Mouse (Mus musculus): ENCODE data around the gene Cep19. TPM values are rescaled to one million over a fixed set of nuclear protein-coding genes. Genes with fewer than 3 reads are reported as not detected.

Cep19 gene
- total RNA-seq, 4 experiments from 2014 or later, result 54.7 to 66.3 (median 61.6) TPM

DNA sequence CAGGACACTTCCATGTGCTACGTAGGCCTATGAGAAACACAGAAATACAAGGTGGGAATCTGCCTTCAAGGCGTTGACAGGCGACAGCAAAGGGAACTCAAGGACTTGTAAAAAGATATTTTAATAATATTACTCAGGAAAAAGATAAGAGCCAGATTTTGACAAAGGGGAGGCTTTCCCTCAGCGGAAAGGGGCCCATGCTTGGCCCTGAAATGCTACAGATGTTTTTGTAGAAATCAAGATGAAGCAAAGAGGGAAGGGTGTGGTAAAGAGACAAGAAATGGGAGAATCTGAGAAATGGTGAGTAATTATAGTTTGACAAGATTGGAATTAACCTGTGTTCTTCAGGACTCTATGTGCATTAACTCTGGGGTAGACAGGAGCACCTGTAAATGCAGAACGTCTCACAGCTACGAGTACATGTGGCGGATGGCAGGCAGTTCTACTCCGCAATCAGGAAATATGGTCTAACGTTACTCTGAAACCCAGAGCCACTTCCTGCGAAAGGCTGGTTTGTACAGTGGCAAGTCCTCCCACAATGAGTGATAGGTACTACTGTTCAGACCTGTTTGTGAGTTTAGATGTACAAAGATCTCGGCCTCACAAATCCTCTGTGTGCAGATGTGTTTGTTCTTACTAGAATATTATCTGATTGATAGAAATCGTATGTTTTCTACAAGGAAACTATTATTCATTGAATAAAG, 7.9 kb downstream of the Cep19 start:
- DNase-seq (ENCODE audit: low spot score in 2 of 2), result no peak

DNA sequence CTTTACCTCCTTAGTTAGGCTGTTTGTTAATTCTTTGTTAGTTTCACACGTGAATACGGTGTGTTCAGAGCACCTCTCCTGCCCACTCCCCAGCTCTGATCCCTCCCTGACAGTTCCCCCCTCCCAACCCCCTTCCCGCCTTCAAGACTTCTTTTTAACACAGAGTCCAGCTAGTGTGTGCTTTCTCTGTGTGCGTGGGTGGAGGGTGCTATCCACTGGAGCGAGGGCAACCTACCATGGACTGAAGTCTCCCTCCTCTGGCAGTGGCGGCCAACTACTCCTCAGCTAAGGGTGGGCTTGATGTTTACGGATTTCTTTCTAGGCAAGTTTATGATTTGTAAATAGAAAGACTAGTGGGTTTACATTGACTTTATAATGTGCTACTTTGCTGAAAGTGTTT, 8.6 kb downstream of the Cep19 start:
- no peak for DNase-seq (ENCODE audit: low spot score in 2 of 2)

DNA sequence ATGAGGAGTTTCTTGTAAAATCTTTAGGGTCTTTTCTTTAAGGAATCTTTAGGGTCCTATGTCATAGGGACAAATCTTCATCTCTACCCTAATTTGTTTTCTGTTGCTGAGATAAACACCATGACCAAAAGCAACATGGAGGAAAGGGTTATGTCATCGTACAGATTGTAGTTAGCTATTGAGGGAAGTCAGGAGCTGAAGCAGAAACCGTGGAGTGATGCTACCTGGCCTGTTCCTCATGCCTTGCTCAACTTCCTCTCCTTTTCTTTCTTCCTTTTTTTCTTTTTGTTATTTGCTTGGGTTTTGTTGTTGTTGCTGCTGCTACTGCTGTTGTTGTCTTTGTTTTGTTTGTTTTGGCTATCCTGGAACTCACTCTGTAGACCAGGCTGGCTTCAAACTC, 9.0 kb downstream of the Cep19 start:
- no peak for DNase-seq (ENCODE audit: low spot score in 2 of 2)

DNA sequence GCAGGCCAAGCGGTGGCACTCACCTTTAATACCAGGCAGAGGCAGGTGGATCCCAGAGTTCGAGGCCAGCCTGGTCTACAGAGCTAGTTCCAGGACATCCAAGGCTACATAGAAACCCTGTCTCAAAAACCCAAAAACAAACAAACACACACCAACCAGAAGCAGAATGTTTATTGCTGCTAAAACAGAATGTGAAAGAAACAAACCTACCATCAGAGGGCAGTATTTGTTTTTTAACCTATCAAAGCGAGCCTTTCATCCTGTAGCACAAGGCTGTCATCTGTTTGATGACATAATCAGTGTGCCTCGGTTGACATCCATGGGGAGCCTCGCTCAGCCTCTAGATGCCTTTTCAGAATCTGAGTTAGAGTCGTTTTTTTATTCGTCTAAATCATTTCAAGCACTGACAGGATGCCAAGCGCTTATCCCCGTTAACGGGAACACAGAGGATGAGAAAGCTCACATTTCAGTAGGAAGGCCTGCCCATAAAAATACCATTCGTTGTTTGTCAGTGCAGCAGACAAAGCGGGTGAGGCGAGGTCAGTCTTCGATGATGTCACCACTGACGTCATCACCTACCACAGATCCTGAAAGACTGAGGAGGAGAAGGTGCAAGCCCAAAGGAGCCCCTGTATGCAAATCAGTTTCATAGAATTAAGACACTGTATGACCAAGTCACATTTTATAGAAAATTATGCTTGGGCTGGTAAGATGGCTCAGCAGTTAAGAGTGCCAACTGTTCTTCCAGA, 11.5 kb downstream of the Cep19 start:
- no peak for DNase-seq (ENCODE audit: low spot score in 2 of 2)

DNA sequence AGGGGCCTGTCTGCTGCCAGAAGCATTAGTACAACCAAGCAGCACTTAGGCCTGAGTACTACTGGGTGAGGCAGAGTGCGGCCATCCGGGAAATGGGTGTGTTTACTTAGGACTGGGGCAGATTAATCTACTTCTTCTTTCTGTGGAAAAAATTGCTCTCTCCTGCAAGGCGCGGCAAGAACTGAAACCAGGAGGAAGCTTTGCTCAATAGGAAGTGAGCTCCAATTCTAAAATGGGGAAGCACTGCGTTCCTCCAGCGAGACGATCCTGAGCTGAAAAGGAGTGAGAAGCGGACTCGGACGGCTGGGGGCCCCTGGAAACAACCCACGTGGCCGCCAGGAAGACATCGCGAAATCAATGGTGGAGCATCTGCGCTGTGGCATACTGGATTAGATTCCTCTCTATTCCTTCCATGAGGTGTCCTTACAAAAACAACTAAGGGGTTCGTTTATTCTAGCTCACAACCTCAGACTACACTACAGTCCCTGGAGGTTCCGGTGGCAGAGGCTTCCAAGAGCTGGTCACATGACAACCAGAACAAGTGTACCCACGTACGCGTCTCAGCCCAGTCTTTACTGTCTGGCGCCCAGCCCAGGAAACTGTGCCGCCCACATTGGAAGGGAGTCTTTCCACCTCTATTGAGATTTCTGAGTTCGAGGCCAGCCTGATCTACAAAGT, 14.1 kb downstream of the Cep19 start:
- DNase-seq (ENCODE audit: low spot score in 2 of 2), result peak; percentile 41 to 63

DNA sequence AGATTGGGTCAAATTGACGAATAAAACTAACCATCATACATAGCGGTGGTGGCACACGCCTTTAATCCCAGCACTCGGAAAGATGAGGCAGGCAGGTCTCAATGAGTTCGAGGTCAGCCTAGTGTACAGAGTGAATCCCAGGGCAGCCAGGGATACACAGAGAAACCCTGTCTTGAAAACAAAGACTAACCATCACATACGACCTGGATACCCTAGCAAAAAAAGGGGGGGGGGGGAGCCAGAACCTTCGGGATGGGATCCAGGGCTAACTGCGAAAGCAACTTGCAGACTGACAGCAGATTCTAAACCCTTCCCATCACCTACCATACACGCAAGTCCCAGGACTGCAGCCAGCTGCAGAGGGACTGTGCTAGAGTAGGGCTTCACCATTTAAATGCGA, 14.8 kb downstream of the Cep19 start:
- no peak for DNase-seq (ENCODE audit: low spot score in 2 of 2)

DNA sequence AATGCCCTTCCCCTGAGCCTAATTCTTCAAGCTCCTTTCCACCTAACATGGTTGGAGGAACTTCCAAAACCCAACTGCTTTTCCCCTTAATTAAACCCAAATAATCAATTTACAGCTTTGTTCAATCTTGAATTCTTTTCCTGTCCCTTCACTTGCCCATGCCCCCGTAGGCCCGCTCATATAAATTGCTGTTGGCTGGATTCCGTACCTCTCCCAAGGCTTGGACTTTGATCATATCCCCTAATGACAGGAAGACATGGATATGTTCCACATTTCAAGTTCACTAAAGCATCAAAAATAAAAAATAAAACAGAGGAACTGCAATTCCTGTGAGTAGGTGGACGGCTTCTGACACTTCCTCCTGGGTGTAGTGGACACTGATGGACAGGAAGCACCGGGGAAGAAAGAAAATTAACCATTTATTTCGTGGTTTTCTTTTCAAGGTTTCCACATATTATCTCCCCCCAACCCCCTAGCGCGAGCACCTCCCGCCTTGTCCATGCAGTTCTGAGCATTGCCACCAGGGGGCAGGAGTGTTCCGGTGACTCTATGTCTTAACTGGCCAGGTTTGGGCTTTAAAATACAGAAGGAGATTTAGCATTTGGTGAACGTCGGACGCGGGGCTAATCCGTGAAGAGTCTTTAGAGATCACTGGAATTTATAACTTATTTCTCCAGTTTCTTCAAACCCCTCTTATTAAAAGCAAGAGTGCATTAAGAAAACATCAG, 15.5 kb downstream of the Cep19 start:
- DNase-seq (ENCODE audit: low spot score in 2 of 2), result peak; percentile 53 to 84

DNA sequence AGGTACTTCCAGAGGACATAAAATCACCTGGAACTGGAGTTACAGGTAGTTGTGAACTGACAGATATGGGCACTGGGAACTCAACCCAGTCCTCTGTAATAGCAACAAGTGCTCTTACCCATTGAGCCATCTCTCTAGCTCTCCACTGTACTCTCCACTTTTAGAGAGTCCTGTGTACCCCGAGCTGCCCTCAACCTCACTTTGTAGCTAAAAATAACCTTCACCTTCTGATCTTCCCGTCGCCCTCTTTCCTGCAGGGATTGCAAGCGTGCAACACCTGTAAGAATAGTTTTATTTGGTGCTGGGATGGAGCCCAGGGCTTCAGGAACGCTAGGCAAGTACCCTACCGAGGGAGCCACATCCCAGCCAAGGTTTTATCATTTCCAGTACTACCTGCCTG, 16.2 kb downstream of the Cep19 start:
- DNase-seq (ENCODE audit: low spot score in 2 of 2), result no peak

DNA sequence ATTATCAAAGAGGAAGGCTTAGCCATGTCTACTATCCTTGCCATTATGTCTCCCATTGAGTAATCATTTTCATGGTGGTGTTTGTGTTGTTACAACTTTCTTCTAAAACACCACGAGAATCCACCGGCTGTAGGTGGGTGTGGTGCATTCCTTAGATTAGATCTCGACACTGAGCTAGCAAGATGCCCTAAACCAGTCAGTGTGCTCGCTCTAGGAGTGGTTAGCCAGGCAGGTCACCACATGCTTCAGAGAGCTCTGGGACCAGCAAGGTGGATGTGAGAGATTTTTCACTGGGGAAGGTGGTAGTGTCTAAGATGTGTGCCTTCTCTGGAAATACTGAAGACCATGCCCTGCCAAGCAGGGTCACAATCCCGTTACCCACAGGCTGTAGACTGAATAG, 16.6 kb downstream of the Cep19 start:
- DNase-seq (ENCODE audit: low spot score in 2 of 2), result no peak

DNA sequence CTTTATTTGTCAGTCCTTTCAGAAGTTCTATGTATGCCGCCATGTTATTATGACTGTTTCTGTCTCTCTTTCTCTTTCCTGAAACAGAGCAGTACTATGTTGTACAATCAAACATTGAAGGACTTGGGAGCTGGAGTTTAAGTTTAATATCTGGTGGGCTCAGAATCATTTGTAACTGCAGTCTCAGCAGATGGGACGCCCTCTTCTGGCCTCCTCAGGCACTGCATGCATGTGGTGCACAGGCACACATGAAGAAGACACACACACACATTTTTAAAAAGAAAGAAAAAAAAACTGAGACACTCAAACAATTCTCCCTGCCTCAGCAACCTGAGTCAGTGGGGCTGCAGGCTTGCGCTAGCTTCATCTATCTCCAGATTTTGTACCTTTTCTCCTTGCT, 20.9 kb downstream of the Cep19 start:
- no peak for DNase-seq (ENCODE audit: low spot score in 2 of 2)

DNA sequence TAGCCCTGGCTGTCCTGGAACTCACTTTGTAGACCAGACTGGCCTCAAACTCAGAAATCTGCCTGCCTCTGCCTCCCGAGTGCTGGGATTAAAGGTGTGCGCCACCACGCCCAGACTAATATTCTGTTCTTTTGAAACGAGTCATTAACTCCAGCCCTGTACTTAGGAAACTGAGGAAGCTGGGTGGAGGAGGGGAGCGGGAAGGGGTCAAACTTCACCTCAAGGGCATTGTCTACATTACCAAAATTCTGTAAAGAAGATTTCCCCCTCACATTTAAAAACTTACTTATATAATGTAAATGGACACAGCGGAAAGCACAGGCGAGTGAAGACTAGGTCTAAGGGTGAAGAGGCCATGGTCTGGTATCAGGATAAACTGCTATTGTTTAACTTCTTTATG, 24.4 kb downstream of the Cep19 start:
- no peak for DNase-seq (ENCODE audit: low spot score in 2 of 2)

DNA sequence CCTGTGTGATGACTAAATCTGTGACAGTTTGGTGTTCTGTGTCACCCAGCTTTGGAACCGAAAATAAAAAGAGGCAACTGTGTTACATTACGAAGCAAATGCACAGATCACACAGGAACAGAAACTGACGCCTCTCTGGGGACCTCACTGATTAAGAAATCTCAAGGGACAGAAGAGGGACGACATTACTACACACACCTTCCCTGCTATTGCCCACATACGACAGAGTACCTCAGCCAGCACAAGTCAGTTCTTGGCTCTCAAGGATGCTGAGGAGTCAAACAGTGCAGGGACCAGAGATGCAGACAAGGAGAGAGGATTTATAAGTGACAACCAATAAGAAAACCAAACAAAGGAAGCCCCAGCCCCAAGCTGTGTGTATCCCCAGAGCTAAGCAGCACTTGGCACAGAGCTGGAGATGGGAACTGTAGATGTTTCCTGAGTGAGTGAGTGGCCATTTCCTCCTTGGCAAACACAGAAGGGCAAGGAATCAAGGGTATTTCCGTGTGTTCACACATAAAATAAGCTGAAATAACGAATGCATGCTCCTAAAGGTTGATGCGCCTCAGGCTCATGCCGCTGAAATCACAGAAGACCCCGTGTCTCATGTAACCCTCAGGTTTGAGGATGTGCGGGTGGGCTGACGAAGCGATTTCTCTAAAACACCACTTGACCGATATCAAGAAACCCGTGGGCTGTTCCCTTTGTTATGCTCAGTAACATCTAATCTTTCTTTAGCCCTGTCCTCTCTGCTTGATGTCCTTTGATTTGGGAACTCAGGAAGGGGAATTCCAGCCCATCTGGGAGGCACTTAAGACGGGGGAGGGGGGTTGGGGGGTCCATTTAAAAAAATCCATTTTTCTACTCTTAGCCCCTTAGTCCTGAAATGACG, 25.1 kb downstream of the Cep19 start:
- no peak for DNase-seq (ENCODE audit: low spot score in 2 of 2)

DNA sequence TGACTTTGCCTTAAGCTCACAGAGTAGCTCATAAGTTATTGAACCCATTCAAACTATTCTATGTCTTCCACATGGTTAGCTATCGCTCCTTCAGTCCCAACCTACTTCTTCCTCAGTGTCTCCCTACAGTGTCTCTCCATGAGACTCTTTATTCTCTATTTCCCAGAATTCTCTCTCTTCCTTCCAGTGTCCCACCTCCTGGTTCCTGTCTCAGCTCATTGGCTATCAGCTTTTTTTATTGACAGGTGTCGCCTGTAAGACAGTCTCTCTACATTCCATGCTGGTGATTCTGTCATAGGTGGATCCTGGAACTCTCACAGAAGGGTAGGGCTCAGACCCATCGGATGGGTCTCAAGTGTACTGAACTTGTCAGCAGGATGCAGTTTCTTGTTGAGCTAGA, 25.8 kb downstream of the Cep19 start:
- DNase-seq (ENCODE audit: low spot score in 2 of 2), result no peak

DNA sequence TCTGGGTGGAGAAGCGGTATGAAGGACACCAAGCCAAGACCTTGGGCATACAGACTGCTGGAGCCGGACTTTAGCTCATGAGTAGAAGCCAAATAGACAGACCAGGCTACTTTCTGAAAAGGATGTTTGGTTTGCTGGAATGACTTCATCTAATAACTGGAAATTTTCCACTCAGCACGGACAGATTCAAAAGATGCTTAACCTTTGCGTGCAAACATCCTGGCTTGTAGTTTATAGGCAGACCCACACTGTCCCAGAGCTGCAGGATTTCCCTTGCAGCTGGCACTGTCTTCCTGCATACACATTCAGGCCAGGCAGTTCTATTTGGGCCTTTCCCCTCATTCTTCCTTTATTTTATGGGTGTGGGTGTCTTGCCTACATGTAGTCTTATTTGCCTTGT, 27.4 kb downstream of the Cep19 start:
- DNase-seq (ENCODE audit: low spot score in 2 of 2), result no peak

DNA sequence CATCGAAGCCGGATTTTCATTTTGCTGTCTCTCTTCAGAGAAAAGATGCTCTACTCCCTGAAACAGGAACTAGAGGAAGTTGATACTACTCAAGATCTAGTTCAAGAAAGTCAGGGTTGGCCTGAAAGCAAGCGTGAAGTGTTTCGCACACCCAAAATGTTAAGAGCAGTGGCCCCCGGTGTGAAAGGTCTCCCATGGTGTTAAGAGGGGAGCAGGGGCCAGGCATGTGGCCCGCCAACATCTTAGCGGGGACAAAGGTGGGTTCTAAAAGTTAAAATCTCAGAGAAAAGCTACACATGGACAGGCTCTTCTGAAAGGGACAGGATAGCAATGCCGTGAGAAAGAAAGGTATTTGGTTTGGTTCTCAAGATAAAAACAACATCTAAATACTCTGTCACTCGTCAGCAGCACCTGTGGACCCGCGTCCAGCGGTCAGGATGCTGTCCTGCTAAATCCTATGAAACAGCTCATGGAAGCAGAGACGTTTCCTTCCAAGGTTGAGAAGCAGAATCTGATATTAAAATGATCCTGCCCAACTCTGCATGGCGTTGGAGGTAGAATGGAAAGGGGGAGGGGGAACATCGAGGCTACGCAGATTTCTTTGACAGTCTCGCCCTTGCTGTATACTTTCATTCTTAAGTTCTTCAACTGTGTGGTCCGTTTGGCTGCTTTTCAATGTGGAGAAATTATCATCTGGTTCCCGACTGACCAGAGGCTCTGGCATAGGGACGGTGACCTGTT, 30.0 kb downstream of the Cep19 start:
- DNase-seq (ENCODE audit: low spot score in 2 of 2), result no peak

DNA sequence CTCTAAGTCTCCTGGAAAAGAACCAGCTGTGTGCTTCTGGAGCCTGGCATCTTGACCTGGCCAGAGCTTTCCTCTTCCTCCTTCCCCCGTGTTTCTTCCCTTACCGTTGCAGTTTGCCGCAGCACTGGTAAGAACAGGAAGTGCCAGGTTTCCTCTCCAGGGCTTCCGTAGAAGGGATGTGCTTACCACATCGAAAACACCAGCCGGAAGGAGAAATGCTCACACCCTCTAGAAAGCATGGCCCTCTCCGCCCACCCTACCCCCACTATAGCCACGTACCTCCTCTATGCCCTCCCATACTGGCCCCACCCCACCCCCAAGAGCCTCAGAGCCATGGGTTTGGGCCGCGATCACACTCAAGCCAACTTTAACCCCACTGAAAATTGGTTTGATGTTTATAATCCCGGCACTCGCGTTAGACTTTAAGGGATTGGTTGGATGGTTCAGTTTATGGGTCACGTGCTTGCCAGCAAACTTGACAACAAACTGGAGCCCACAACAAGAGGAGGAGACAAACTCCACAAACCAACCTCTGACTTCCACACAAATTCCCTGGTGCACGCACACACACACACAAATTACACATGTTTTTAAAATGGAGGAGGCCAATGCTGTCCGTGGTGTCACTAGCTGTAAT, 30.7 kb downstream of the Cep19 start:
- DNase-seq (ENCODE audit: low spot score in 2 of 2), result no peak

DNA sequence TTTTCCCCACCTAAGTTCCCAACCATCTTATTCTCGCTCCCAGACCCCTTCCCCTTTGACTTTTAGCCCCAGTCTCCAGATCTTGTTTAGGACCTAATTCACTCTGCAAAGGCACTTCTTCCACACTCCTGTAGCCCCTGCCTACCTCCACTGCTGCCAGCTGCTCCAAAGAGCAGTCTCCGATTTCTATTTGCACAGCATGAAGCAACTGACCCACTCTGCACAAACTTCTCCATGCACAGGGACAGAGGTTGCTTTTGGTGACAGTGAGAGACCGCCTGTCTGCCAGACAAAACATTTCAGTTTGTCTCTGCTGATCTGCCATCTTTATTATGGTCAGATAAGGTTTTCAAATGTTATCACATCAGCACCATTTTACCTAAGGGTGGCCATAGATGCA, 33.5 kb downstream of the Cep19 start:
- DNase-seq (ENCODE audit: low spot score in 2 of 2), result no peak

DNA sequence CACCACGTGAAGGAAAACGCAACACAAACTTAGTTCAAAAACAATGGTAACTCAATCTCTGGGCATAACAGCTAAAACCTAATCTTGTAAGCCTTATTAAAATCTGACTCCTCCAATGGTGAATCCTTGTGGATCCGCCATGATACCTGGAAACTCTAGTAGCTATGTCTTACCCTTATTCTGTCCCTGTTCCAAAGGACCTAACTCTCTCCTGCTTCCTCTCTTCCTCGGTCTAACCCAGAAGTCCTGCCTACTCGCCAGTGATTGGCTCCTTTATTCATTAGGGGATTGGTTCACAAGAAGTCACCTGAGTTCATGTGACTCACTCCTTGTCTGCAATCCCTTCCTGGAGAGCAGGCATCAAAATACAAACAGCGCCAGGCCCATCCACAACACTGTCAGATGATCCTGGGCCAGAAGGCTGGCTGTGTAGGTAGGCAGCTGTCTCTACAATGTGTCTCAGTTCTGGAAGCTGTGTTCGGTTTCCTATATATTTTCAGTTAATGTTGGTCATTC, 36.3 kb downstream of the Cep19 start:
- no peak for DNase-seq (ENCODE audit: low spot score in 2 of 2)

DNA sequence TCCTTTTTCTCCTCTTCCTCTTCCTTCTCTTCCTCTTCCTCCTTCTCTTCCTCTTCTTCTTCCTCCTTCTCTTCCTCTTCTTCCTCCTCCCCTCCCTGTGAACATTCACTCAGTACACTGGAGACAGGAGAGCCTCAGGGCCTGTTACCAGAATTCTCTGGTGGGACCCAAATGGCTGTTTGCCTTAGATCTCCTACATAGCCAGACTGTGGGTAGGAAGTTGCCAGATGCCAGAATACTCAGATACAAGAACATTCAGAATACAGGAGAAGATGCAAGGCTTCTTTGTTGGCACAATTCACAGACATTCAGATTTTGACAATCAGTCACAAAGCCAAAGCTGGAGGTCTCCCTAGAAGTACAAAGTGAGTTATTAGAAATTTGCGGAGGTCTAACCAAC, 39.4 kb downstream of the Cep19 start:
- peak; percentile 62 to 69 for DNase-seq (ENCODE audit: low spot score in 2 of 2)

DNA sequence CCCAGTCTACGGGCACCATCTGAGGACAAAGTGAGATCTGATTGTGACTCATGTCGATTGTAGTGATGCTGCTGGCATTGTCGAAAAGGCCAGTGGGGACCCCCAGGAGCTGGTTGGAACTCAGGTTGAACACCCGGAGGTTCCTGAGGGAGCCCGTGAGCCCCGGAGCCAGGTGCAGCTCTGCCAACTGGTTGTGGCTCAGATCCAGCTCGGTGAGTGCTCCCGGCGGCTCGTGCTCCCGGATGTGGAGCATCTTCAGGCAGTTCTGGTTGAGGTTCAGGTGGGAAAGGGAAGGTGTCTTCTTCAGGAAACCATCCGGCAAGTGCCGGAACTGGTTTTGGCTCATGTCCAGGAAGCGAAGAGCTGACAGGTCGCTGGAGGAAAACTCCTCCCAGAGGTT, 44.2 kb downstream of the Cep19 start:
- DNase-seq (ENCODE audit: low spot score in 2 of 2), result no peak
